Mouse (Mus musculus): ENCODE results near the gene Sirt4.
A peak's percentile ranks its signal among the peaks of the same experiment; 100 is the strongest.

Gene Sirt4

GRCm38 (mm10) chr5:115491771-115492322 lies 7.3 kb upstream of the Sirt4 start:
- DNase-seq (ENCODE audit: extremely low spot score): peak; percentile 55

DNA sequence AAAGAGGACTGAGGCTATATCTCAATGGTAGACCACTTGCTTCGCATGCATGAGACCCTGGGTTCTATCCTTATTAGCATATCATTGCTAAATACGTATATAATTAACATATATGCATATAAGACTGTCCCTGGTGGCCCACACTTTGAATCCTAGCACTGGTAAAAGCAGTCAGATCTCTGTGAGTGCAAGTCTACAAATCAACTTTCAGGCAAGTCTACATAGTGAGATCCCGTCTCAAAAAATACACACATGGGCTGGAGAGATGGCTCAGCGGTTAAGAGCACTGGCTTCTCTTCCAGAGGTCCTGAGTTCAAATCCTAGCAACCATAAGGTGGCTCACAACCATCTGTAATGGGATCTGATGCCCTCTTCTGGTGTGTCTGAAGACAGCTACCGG lies 6.6 kb upstream of the Sirt4 start:
- DNase-seq (ENCODE audit: extremely low spot score): no peak

DNA sequence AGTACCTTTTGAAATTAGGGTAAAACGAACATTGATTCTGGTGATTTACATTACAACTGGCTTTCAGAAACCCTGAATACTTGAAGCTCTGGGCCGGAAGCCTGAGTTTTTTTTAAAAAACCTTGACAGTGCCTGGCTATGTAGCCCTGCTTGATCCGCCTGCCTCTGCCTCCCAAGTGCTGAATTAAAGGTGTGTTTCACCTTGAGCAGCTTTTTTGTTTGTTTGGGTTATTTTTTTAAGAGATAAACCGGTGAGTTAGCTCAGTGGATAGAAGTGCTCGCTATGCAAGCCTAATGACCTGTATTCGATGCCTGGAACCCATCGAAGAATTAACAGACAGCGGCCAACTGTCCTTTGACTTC lies 6.1 kb upstream of the Sirt4 start:
- DNase-seq (ENCODE audit: extremely low spot score): no peak

- peak; percentile 95 for DNase-seq (ENCODE audit: extremely low spot score)
Observed at GRCm38 (mm10) chr5:115489699-115490637, 5.4 kb upstream of the Sirt4 start.

DNA sequence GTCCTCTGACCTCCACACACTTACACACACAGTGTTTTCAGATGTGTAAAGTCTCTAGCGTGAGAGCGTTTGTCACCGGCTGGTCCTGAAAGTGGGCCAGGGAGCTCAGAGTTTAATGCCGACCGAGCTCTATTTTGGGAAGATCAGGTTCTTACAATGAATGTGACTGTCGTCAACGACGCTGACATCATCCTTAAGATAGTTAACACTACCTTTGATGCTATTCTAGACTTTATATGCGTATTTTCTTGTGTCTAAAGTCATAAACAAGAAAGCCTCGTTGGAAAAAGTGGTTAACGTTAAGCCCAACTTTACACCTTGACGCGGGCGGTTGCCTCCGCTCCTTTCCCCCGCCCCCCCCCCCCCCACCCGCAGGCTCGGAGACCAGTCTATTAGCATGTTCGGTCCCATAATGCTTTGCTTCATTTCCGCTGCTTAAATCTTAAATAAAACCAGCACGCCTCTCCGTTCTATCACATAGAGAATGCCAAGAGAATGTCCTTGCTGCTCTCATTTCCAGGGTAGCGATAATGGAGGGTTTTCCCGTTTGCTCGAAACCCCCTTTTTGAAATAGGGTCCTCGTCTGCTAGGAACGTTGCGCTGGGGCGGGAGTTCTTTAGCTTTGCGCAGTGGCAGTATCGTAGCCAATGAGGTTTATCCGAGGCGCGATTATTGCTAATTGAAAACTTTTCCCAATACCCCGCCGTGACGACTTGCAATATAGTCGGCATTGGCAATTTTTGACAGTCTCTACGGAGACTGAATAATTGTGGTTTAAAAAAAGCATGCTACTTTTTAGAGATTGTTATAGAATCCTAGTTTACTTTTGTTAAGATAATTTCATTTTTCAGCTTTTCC lies 4.5 kb upstream of the Sirt4 start:
- peak; percentile 91 for DNase-seq (ENCODE audit: extremely low spot score)

DNA sequence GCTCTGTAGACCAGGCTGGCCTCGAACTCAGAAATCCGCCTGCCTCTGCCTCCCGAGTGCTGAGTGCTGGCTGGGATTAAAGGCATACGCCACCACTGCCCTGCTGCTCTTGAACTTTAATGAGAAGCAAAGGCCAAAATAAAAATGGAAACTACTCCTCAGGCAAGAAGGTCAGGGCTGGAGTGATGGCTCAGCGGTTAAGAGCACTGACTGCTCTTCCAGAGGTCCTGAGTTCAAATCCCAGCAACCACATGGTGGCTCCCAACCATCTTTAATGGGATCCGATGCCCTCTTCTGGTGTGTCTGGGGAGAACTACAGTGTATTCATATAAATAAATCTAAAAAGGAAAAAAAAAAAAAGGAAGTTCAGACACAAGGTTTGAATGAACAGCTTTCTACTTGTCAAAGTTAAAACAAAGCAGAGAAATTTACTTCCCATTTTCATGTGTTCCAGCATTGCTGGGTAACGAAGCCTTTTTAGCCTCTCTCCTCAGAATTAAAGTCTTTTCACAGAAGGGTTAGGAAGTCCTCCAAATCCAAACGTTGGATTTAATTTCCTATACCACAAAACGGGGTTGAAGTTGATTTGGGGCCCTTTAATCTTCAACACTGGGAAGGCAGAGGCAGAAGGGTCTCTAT lies 3.5 kb upstream of the Sirt4 start:
- no peak for DNase-seq (ENCODE audit: extremely low spot score)

DNA sequence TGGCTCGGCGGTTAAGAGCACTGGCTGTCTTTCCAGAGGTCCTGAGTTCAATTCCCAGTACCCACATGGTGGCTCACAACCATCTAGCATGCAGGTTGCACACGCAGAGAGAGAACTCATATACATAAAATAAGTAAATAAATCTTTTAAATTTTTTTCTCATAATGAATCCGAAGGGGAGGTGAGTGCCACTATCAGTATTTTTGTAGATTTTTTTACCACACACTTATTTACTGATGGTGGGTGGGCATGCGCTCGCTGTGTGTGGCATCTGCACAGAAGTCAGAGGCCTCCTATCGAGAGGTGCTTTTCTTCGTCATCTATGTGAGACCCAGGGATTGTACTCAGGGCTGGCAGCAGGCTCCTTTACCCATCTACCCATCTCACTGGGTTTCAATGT lies 2.8 kb upstream of the Sirt4 start:
- no peak for DNase-seq (ENCODE audit: extremely low spot score)

DNA sequence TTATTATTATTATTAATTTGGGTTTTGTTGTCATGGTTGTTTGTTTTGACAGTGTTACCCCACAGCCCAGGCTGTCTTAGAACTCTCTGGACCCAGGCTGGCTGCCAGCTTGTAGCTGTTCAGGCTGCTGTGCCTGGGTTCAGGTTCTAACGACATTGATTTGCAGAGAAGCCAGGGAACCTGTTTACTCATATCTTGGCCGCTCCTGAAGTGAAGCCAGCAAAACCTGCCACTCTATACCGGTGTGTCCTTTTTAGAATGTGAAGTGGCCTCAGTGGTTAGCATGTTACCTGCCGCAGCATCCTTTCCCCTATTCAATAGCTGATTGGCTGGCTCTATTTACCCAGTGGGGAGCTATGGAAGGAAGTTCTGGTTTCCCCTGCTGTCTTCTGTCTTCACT lies 2.2 kb upstream of the Sirt4 start:
- no peak for DNase-seq (ENCODE audit: extremely low spot score)

DNA sequence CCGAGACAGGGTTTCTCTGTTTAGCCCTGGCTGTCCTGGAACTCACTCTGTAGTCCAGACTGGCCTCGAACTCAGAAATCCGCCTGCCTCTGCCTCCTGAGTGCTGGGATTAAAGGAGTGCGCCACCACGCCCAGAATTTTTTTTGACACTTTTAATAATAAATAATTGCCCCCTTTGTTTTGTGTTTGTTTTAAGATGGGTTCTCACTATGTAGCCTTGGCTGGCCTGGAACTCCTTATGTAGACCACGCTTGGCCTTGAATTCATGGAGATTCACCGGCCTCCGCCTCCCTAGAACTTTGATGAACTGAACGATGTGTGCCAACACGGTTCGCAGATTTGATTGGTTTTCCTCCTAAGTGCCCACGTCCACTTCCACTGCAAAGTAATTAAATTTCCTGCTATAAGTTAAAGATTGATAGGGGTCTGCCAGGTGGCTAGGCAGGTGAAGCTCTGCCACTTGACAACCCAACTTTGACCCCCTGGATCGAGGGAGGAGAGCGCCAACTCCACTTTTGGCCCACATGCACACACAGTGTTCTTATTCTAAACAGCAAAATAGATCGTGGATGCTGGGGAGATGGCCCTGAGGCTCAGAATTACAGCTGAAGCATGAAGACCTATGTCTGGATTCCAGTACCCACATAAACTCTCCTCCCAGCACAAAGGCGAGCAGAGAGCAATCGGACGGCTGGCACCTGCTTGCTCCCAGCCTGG lies 1.1 kb upstream of the Sirt4 start:
- DNase-seq (ENCODE audit: extremely low spot score): no peak

DNA sequence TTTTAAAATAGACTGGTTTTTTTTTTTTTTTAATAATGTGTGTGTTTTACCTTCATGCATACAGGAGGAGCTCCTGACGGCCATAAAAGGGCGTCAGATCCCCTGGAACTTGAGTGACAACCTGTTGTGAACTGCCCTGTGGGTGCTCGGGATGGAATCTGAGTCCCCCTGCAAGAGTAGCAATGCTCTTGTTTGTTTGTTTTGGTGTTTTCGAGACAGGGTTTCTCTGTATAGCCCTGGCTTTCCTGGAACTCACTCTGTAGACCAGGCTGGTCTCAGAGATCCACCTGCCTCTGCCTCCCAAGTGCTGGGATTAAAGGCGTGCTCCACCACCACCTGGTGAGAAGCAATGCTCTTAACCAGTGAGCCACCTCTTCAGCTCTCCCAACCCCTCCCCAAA lies 471 bp upstream of the Sirt4 start:
- DNase-seq (ENCODE audit: extremely low spot score): no peak

DNA sequence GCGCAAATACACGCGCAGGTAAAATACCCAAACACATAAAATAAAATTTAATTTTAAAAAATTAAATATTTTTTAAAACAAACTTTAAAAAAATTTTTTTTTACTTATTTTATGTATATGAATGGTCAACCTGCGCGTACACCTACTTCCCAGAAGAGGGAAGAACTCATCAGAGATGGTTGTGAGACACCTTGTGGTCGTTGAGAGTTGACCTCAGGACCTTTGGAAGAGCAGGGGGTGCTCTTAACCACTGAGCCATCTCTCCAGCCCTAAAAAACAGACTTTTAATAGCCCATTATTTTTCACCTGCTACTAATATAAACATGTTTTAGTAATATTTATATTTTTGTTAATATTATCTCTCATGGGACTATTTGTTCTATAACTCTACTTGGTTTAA lies 1.1 kb downstream of the Sirt4 start:
- no peak for DNase-seq (ENCODE audit: extremely low spot score)

- DNase-seq (ENCODE audit: extremely low spot score): peak; percentile 29
Observed at GRCm38 (mm10) chr5:115482390-115483265, 1.9 kb downstream of the Sirt4 start.

DNA sequence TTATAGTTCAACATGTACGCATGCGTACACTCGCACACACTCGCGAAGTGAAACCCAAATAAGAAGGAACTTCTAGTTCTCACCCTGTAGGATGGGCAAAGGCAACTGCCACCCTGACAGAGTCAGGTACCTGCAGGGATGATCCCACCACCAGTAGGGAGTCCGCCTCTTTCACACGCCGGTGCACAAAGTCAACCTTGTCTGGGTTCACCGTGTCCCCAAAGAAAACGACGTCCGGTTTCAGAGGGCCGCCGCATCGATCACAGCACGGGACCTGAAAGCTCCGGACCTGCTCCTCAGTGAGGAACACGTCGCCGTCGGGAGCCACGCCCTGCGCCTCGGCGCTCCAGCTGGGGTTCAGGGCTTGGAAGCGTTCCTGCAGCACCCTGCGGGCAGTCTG lies 4.4 kb downstream of the Sirt4 start:
- DNase-seq (ENCODE audit: extremely low spot score): no peak

DNA sequence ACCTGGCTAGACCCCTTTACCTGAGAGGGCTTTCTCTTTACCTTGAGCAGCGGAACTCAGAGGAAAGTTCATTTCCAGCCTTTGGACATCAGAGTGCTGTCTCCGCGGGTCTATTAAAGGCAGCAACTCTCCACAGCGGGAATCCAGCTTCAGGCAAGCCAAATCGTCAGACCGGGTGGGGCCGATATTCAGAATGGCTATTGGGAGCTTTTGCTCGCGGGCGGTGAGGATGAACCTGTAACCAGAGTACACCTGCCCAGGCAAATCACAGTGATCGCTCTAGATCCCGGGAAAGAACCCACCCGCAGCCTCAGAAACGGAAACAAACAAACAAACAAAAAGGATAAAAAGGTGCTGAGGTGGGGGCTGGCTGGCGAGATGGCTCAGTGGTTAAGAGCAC lies 5.0 kb downstream of the Sirt4 start:
- no peak for DNase-seq (ENCODE audit: extremely low spot score)

GRCm38 (mm10) chr5:115476107-115476727 lies 8.3 kb downstream of the Sirt4 start:
- DNase-seq (ENCODE audit: extremely low spot score): no peak

- DNase-seq (ENCODE audit: extremely low spot score): peak; percentile 70
Observed at GRCm38 (mm10) chr5:115475337-115476106, 9.0 kb downstream of the Sirt4 start.

DNA sequence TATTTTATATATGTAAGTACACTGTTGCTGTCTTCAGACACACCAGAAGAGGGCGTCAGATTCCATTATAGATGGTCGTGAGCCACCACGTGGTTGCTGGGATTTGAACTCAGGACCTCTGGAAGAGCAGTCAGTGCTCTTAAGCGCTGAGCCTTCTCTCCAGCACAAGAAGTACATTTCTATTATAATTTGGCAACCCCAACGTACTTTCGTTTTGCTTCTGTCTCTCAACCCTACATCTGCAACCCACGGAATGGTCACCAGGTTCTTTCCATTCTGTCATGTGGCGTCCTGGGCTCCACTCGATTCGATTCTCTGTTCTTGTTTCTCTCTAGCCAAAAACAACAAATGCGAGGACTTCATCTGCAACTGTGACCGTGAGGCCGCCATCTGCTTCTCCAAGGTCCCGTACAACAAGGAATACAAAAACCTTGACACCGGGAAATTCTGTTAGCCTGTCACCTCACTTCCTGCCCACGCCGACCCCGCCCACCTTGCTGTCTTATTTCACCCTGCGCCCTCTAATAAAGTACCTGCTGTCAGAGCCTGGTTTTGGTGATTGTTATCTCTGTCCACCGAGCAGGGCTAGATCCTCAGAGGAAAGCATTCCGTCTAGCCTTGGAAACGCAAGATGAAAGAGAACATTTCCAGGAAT lies 10.2 kb downstream of the Sirt4 start:
- DNase-seq (ENCODE audit: extremely low spot score): no peak

DNA sequence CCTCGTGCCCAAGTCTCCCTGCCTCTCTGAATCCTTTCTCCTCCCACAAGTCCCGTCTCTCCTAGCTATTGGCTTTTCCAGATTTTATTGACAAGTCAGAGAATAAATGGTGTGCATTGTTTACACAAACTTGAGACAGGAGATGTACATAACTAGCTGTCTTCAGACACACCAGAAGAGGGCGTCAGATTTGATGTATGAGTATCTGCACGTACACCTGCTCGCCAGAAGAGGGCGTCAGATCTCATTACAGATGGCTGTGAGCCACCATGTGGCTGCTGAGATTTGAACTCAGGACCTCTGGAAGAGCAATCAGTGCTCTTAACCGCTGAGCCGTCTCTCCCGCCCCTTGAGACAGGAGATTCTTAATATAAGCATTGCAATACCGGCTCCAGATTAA lies 11.3 kb downstream of the Sirt4 start:
- no peak for DNase-seq (ENCODE audit: extremely low spot score)
